Mouse (Mus musculus): ENCODE measurements around the gene Ehmt2. TPM values are rescaled to one million over a fixed set of nuclear protein-coding genes. Genes with fewer than 3 reads are reported as not detected.

The Ehmt2 gene
- 124 and 129 TPM in 2 replicates for polyA plus RNA-seq (2012; rRNA removed)

DNA sequence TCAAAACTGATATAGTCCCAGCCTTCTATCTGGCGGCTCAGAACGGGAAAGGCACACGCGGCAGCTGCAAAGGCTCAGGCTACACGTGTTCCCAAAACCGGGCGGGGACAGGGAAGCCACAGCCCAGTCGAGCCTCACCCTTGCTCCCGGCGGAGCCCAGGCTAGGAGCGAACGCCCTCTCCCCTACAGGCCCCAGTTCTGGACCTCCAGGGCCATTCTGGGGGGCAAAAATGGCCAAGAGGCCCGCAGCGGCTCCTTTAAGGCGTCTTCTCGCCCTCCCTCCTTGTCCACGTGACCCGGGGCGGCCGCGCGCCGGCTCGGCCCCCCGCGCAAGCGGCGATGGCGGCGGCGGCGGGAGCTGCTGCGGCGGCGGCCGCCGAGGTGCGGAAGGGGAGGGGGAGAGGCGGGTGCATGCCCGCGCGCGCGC lies at the start of gene Ehmt2, which contains the start of gene C2:
TSS of gene Ehmt2 (plus strand) at position 310 of the 427 bp plus-strand sequence.
TSS of gene C2 (minus strand) at position 106 of the 427 bp plus-strand sequence.
- peak; percentile 81 for DNase-seq (ENCODE audit: low spot score)

DNA sequence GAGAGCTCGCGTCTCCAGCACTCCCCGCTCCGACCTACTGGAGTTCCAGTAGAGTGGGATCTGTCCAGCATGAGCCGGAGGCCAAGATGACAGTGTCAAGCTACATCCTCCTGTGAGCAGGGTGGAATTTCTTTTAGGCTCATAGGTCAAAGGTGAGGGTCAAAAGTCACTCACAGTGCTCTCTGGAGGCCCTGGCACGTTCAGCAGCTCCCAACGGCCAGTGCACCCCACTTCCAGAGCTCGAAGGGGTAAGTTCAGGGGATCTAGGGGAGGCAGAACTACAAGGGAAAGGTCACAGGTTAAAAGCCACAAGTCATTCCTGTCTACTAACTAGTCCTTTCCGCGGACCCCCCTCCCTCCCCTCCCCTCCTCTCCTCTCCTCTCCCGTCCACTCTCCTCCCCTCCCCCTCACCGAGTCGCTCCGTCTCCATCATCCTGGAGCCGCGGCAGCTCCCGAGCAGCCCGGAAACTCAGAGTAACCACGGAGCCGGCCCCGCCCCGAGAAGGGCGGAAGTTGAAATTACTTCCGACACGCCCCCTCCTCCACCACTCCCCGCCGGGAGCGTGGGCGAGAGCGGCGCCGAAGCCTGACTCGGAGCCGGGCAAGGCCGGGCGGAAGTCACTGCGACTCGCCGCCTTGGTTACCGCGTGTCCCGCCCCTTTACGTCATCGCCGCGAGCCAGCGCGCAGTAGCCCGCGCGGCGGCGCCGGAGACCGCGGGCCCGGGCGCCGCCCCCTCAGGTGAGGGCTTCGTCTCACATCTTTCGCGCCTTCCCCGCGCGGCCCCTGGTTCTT lies 48.4 kb upstream of the Ehmt2 start, which contains the start of the genes Skiv2l and Nelfe:
TSS of gene Skiv2l (minus strand) at position 489 of the 795 bp plus-strand sequence.
TSS of gene Nelfe (plus strand) at position 670 of the 795 bp plus-strand sequence.
- DNase-seq (ENCODE audit: low spot score) = peak; percentile 91

DNA sequence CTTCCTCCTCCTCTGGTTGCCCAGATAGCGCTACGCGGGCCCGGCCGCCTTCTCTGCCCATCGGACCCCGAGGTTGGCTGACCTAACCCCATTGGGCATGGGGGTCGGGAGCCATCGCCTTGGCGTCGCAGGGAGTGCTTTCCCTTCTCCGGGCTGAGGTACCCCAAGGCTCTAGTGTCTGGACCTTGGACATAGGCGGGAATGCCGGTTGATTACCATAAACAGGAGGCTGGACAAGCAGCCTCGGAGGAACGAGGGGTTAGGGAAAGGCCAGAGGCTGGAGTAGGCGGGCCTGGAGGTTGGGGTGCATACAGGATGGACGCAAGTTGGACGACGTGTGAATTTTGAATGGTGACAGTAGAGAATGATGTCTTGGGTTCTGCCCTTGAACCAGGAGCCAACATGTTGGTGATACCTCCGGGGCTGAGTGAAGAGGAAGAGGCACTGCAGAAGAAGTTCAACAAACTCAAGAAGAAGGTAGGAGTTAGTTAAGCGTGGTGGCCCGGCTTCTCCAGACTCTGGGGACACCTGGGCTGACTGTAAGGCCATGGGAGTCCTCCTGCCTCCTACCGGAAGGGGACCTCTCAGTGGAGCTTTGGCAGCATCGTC lies 47.6 kb upstream of the Ehmt2 start:
- no peak for DNase-seq (ENCODE audit: low spot score)

DNA sequence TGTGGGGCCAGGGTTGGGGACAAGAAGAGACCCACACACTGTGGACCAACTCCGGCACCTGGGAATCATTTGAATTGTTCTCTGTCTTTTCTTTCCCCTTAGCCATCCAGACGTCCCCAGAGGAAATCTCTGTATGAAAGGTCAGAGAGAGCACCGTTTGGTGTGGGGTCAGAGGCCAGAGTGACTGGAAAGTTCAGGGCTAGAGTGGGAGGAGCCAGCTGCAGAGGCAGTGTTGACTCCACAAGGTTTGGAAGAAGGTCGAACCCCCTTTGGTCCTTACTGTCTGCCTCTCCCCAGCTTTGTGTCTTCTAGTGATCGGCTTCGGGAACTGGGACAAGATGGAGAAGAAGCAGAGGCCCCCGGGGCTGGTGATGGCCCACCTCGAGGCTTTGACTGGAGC lies 44.8 kb upstream of the Ehmt2 start:
- no peak for DNase-seq (ENCODE audit: low spot score)

DNA sequence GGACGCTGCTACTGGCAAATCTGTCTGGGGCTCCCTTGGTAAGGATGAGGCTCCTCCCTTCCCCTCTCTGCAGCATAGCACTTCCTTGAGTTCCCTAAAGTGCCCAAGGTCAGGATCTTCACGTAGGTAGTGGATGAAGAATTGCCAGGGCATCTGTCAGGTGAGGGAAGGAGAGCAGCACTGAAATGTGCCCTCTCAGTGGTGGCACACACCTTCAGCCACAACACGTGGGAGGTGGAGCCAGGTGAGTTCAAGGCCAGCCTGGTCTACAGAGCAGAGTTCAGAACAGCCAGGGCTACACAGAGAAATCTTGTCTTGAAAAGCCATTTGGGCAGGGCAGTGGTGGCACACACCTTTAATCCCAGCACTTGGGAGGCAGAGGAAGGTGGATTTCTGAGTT lies 43.5 kb upstream of the Ehmt2 start:
- no peak for DNase-seq (ENCODE audit: low spot score)

DNA sequence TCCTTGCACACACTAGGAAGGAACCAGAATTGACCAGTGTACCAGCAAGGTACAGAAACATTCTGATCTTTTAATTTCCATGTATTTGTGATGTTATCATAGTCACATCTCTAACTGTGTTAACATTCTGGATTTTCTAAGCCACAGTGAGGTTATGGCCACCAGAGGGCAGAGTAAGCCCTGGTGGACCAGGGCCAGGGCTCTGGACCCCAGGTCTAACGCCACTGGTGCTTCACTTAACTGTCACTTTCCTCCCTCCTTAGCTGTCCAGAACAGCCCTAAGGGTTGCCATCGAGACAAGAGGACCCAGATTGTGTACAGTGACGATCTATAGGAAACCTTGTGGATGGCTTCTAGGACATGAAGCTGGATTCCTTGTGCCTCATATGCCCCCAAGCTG lies 42.4 kb upstream of the Ehmt2 start:
- DNase-seq (ENCODE audit: low spot score) = no peak

DNA sequence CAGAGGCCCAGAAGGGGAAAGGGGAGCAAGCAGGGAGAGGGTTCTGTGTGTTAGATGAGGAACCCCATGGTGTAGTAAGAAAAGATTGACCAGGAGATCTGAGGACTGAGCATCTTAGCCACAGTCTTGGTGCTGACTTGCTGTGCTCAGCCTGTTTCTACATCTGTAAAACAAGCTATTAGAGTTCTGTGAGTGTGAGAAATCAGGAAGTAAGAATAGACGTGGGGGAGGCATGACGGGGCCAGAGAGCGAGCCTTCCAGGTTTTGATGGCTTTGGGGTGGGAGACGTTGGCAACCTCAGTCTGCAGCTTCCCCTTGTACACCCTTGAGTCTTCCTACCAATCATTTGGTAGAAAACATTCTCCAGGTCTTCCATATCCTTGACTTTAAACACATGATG lies 39.6 kb upstream of the Ehmt2 start:
- no peak for DNase-seq (ENCODE audit: low spot score)

DNA sequence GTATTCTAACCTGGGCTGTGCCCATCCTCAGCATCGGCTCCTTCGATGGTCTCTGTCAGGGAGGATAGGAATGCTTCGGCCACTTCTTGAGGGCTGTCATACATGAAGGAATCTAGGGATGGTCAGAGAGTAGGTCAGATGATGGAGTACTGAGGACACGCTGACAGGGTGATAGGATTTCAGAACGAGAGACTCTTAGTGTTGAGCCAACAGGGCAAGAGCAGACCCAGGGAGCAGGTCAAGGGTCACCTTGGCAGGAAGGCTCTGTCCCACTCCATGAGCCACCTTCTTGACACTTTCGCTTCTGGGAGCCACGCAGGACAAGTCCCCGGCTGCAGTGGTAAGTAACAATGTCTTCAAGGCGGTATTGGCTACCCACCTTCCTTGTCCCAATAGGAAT lies 37.8 kb upstream of the Ehmt2 start:
- no peak for DNase-seq (ENCODE audit: low spot score)

DNA sequence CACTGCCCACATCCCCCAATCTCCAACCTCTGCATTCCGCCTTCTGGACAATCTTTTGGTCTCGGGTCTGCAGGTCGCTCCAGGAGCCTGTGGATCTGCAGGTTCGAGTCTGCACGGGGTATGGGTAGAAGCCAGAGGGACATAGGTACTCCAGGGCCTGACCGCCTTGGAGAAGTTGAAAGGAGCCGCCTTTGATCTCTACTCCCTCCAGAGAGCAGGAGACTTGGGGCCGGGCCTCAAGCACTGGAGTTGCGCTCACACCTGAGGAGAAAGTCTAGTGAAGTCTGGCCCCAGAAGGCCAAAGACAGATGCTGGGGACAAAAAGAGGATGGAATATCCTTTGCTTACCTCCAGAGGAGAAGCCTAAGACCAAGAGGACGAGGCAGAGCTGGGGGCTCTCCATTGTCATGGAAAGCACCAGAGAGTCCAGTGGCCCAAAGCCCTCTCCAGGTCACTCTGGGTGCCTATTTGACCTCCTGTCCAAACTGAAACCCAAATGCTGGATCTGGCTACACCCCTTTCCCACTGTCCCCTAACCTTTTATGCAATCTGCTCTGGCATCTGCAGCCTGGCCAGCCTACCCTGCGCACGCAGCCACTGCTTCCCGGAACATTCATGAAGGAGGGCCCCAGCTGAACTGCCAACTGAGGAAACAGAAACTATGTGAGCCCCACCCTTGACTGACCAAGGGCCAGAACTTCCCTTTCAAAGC lies 36.4 kb upstream of the Ehmt2 start:
- no peak for DNase-seq (ENCODE audit: low spot score)

DNA sequence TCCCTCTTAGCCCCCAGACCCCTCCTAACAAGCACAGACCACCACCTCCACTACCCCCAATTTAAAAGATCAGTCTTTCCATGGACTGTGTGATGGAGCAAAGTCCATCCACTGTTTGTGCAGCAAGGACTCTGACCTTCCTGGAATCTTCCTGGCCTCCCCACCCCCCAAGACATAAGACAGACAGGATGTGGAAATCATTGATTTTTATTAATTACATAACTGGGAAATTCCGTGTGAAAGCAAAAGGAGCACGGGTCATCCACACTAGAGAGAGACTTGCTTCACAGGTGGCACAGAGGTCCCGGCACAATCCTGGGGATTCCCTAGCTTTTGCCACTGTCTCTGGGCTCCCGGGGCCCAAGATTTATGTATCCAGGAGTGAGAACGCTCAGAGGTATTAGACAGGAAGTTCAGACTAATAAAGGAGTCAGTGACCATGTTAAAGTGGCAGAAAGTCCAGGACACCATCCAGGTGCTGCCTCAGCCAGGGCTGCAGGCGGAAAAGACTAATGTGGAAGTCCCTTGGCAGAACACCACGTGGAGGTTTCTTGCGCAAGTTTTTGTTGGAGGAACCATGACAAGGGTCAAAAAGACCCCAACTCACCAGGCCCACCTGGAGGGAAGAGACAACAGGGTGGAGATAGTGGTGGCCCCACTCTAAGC lies 35.7 kb upstream of the Ehmt2 start, which contains the start of gene Cfb:
TSS of gene Cfb (minus strand) at position 103 of the 666 bp plus-strand sequence.
- no peak for DNase-seq (ENCODE audit: low spot score)

DNA sequence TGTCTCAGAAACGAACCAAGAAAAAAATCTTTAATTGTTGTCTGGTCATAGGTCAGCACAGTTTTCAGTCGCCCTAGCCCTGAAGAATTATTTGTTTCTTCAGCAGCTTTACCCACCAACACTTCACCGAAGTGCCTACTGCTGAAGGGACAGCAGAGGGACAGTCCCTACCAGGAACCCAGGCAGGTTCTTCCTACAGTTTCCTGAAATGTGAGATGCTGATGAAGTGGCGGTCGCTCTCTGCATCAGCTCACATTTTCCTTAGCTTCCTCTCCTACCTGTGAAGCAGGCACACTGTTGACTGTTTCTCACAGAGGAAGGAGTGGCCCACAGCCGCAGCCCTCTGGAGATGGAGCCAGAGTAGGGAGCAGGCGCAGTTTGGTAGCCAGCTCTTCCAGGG lies 32.3 kb upstream of the Ehmt2 start:
- DNase-seq (ENCODE audit: low spot score) = no peak

DNA sequence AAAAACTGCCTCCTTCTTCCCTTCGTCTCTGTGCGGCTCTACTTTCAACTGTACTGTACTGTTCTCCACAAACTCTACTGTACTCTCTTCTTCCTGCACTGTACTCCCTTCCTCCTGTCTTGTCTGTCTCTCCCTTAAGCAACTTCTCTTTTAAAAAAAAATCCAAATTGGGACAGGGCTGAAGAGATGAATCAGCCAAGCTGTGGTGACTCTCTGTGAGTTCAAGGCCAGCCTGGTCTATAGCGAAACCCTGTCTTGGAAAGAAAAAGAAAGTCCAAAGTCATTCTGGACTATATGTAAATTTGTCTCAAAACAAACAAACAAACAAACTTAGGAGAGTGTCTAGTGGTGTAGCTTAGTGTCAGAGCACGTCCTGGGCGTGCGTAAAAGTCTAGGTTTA lies 23.9 kb upstream of the Ehmt2 start:
- no peak for DNase-seq (ENCODE audit: low spot score)

DNA sequence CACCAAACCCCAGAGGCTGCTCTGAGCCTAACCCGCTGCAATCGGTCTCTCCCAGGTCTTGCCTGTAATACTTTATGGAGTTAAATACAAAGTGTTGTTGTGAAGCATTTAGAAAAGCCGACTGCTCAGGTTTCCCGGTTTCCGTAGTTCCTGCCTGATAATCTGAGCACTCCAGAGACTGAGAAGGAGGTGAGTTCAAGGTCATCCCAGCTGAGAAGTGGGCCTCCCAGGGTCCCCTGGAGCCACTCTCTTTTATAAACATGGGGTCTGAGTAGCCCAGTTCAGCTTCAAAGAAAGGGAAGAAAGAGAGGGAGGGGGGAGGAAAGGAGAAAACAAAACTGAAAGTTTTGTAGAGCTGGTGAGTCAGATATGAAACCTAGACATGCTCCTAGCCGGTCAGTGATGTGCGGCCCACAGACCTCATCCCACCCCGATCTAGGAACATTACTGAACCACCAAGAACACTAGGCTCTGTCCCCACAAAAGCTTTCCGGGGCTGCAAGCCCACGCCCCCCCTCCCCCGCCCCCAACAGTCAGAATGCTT lies 18.9 kb upstream of the Ehmt2 start, which contains the start of gene Zbtb12:
TSS of gene Zbtb12 (plus strand) at position 148 of the 544 bp plus-strand sequence.
- DNase-seq (ENCODE audit: low spot score) = no peak

DNA sequence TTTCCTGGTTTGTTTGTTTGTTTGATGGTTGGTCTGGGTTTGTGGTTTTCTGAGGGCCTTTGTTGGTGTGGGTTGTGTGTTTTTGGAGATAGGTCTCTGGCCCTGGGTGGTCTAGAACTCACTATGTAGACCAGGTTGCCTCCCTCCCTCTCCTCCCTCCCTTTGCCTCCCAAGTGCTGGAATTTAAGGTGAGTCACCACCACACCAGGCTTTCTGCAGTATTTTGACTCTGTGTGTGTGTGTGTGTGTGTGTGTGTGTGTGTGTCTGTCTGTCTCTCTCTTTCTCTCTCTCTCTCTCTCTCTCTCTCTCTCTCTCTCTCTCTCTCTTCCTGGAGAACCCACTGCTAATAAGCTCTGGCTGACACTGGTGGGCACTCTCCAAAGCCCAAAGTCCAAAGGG lies 17.1 kb upstream of the Ehmt2 start:
- DNase-seq (ENCODE audit: low spot score) = no peak

DNA sequence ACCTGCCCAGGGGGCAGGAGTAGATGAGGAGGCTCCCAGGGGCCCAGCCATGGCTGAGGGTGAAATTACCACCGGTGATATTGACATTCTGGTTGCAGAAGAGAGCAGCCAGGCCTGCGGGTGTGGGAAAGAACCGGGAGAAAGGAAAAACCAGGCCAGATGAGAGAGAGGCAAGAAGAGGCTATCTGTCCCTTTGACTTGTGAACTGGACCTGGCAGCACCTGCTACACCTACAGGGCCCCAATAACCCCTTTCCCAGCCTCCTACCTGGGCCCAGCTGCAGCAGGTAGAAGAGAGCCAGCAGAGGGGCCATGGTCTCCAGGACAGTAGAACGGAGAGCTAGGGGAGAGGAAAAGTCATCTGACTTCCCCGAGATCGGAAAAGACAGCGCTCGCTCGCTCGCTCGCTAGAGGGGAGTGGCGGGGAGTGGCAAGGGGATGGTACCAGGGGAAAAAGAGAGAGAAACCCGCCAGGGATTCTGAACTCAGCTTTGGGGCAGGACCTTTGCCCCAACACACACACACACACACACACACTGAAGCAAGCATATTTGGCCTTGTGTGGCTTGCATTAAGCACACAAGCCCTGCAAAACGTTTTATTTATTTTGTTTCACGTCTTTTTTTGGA lies 16.5 kb upstream of the Ehmt2 start, which contains the start of gene Gm20547:
TSS of gene Gm20547 (minus strand) at position 360 of the 628 bp plus-strand sequence.
- no peak for DNase-seq (ENCODE audit: low spot score)

DNA sequence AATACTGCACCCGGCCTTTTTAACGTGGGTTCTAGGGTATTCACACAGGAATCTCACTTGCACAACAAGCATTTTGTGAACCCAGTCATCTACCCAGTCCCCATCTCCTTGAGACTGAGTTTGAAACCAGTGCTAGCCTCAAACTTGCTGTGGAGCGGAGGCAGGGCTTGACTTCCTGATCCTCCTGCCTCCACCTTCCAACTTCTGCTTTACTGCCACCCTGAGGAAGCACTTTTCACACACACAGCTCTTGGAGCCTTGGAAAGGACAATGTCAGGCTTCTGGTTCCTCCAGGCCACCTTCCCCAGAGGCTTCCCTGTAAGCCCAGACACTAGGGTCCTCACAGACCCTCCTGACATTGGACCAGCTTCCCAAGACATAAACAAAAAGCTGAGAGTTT lies 14.9 kb upstream of the Ehmt2 start:
- DNase-seq (ENCODE audit: low spot score) = no peak

DNA sequence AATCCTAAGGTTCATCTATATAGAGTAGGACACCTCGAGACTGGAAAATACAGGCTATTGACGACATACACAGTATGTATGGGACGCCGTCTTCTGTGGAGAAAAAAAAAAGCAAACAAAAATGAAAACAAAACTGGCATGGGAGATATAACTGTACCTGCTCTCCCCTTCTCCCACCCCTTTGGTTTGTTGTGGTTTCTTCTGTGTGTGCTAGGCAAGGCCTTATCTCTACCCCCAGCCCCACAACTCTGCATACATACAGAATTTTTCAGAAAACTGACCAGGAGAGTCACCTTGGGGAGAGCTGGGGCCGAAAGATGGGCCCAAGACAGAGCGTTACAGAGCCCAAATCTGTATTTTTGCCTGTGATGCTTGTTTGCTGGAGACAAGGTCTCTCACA lies 13.6 kb upstream of the Ehmt2 start:
- DNase-seq (ENCODE audit: low spot score) = no peak

DNA sequence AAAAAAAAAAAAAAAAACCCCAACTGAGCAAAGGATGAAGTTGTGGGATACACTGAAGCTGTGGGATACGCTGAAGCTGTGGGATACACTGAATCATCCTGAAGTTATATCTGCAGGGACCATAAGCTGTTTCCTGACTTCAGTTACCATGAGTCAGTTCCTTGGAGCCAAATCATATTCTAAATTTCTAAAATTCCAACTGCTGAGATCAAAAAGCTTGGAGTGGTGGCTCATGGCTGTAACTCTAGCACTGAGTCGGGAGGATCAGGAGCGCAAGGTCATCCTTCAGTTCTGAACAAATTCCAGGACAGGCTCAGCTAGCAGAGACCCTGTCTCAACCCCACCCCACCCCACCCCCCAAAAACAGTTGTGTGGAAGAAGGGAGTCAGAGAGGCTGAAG lies 12.7 kb upstream of the Ehmt2 start:
- no peak for DNase-seq (ENCODE audit: low spot score)

DNA sequence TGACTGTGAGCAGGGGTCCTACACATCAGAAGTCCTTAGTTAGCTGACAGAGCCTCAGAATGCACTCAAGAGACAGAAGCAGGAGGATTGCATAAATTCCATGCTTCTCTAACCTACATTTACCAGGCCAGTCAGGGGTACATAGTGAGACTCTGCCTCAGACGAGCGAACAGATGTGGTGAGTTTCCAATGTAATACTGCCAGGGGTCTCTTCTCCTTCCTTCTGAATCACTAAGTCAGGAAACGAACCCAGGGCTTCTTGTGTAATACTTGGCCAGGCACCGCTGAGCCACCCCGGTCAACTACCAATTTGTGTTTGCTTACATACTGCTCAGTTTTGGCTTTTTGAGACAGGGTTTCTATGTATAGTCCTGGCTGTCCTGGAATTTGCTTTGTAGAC lies 10.3 kb upstream of the Ehmt2 start:
- DNase-seq (ENCODE audit: low spot score) = no peak

DNA sequence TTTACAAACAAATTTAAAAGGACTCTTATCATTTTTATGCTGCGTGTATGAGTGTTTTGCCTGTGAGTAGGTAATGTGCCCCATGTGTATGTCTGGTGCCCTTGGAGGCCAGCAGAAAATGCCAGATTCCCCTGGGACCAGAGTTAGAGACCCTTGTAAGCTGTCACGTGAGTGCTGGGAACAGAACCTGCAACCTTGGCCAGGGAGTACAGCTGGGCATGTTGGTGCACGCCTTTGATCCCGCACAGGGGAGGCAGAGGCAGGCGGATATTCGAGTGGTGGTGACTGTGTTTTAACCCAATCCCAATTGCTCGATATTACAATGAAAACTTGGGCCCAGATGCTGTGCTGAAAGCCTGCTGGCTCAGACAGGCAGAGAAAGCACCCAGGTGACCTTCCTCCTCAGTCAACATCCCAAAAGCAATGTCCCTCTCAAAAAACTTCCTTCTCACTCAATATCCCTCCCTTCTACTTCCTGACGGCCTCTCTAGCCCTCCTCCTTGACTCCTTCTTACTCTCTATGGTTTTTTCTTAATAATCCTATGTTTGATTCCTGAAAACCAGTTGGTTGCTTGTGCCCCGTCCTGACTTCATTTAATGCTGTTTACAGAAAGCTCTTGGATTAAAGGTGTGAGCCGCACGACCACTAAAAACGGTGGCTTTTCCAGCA lies 8.1 kb upstream of the Ehmt2 start:
- no peak for DNase-seq (ENCODE audit: low spot score)
